Mouse (Mus musculus) stomach, embryonic 16.5 days (tissue): Measurements from ENCODE around the gene Il18rap. TPM values are rescaled to one million over a fixed set of nuclear protein-coding genes. Genes with fewer than 3 reads are reported as not detected.
"Not testable (repeated sequence)": the region's sequence is repeated elsewhere in the genome, so short reads cannot be mapped to it uniquely, and the experiment has no call there.

ENCODE experiments used
- ATAC-seq: fragments of 200-750 bp; cut with Nextera tagmentation; 2 replicates; pipeline ENCODE4 v1.8.0; 2017; ENCODE audit warnings: moderate number of reproducible peaks, moderate TSS enrichment; ENCODE audit not compliant: insufficient read depth, low FRiP score
- H3K27ac ChIP-seq: fragments of 300-500 bp; sonication (generic); 2 replicates; pipeline ENCODE4 v1.5.1; 2014; ENCODE audit warnings: low read length
- H3K27me3 ChIP-seq: fragments of 300-500 bp; sonication (generic); 2 replicates; pipeline ENCODE4 v1.6.1; 2014; ENCODE audit warnings: low read length, control low read depth, mixed read lengths; ENCODE audit not compliant: control insufficient read depth, insufficient read depth
- H3K36me3 ChIP-seq: fragments of 300-500 bp; sonication (generic); 2 replicates; pipeline ENCODE4 v1.6.1; 2014; ENCODE audit warnings: low read length; ENCODE audit not compliant: control insufficient read depth, insufficient read depth
- H3K4me1 ChIP-seq: fragments of 300-500 bp; sonication (generic); 2 replicates; pipeline ENCODE4 v1.6.1; 2014; ENCODE audit warnings: low read length, control low read depth, mixed read lengths; ENCODE audit not compliant: control insufficient read depth, insufficient read depth
- H3K4me2 ChIP-seq: fragments of 300-500 bp; sonication (generic); 2 replicates; pipeline ENCODE4 v1.6.1; 2014; ENCODE audit warnings: low read depth, low read length, mixed read lengths
- H3K4me3 ChIP-seq: fragments of 300-500 bp; sonication (generic); replicated peaks from 2 replicates; pipeline ENCODE4 v1.5.1; 2014; ENCODE audit warnings: mild to moderate bottlenecking, low read length
- H3K9ac ChIP-seq: fragments of 300-500 bp; sonication (generic); 2 replicates; pipeline ENCODE4 v1.6.1; 2014; ENCODE audit warnings: low read length
- H3K9me3 ChIP-seq: fragments of 300-500 bp; sonication (generic); replicated peaks from 2 replicates; pipeline ENCODE4 v1.6.1; 2016; ENCODE audit warnings: low read length, control low read depth; ENCODE audit not compliant: control insufficient read depth
- WGBS: fragments of 180-500 bp; shearing (Covaris S2); extraction: QIAGEN DNeasy Blood & Tissue Kit; methylation state at CpG from one replicate; pipeline ENCODE4 v1.1.7; 2014; 5-methylcytosine and 5-hydroxymethylcytosine counted together
- polyA plus RNA-seq: library from polyadenylated mRNA; unstranded; fragments of >200 nt; fragmentation: Nextera tagmentation; extraction: Ambion mirVana; gene quantifications from 2 replicates; pipeline ENCODE4 v1.2.1, GENCODE M21; 2015

Il18rap gene
- polyA plus RNA-seq, 1 experiment from 2014 or later: 0.72 TPM

GRCm38 (mm10) chr1:40580269-40580668, 65.1 kb downstream of the Il18rap start:
- no peaks in the 10 kb centered on the region for H3K27me3 ChIP-seq
- H3K9ac ChIP-seq: no peak overlapping the region
- ATAC-seq: no peak; the same call in 1 of the 2 replicates
- no peaks in the 10 kb centered on the region for H3K9me3 ChIP-seq
- H3K4me1 ChIP-seq: no peaks in the 10 kb centered on the region
- H3K4me2 ChIP-seq: peak overlapping the region; percentile 28
- 52% methylated on average over 14 of the region's 14 CpGs for WGBS
- H3K4me3 ChIP-seq: peak overlapping the region; percentile 33
- H3K27ac ChIP-seq: peak overlapping the region; percentile 22; the same call in 1 of the 2 replicates
- H3K36me3 ChIP-seq: no peaks in the 10 kb centered on the region

- Histone ChIP-seq H3K4me2 (no peak overlapping the region), H3K4me1 (no peaks in the 10 kb centered on the region), H3K36me3 (no peaks in the 10 kb centered on the region), H3K27me3 (no peaks in the 10 kb centered on the region), H3K9me3 (no peaks in the 10 kb centered on the region), H3K4me3 (no peak overlapping the region), H3K27ac (no peak overlapping the region), H3K9ac (no peak overlapping the region)
- WGBS: 89% methylated on average over 5 of the region's 5 CpGs
- no peak for ATAC-seq
Measured at GRCm38 (mm10) chr1:40586776-40587175, 71.6 kb downstream of the Il18rap start.

- H3K27me3 ChIP-seq: no peaks in the 10 kb centered on the region
- no peaks in the 10 kb centered on the region for H3K9me3 ChIP-seq
- H3K4me3 ChIP-seq: no peak overlapping the region
- no peaks in the 10 kb centered on the region for H3K36me3 ChIP-seq
- H3K9ac ChIP-seq: no peak overlapping the region
- H3K27ac ChIP-seq: no peak overlapping the region
- no peak overlapping the region for H3K4me2 ChIP-seq
- no peaks in the 10 kb centered on the region for H3K4me1 ChIP-seq
- WGBS: 86% methylated on average over 4 of the region's 4 CpGs
- ATAC-seq: no peak
Measured at GRCm38 (mm10) chr1:40590931-40591330, 75.8 kb downstream of the Il18rap start.

GRCm38 (mm10) chr1:40597822-40598221, 82.7 kb downstream of the Il18rap start:
- Histone ChIP-seq H3K36me3 (no peaks in the 10 kb centered on the region), H3K4me2 (no peak overlapping the region), H3K4me3 (no peak overlapping the region), H3K27me3 (no peaks in the 10 kb centered on the region), H3K9ac (no peak overlapping the region), H3K27ac (no peak overlapping the region), H3K9me3 (no peaks in the 10 kb centered on the region), H3K4me1 (no peaks in the 10 kb centered on the region)
- 58% methylated on average over 5 of the region's 5 CpGs for WGBS
- ATAC-seq: no peak

GRCm38 (mm10) chr1:40599661-40600060, 84.5 kb downstream of the Il18rap start:
- H3K9ac ChIP-seq, H3K9me3 ChIP-seq, H3K36me3 ChIP-seq, H3K27ac ChIP-seq, H3K27me3 ChIP-seq, H3K4me2 ChIP-seq, H3K4me3 ChIP-seq, H3K4me1 ChIP-seq, ATAC-seq: not testable (repeated sequence)
- WGBS: 88% methylated on average over 9 of the region's 9 CpGs

GRCm38 (mm10) chr1:40600394-40601327, 85.5 kb downstream of the Il18rap start:
- H3K4me3 ChIP-seq: no peak overlapping the region
- H3K9ac ChIP-seq: no peak overlapping the region
- no peaks in the 10 kb centered on the region for H3K36me3 ChIP-seq
- no peaks in the 10 kb centered on the region for H3K27me3 ChIP-seq
- no peak overlapping the region for H3K4me2 ChIP-seq
- H3K4me1 ChIP-seq: no peaks in the 10 kb centered on the region
- no peaks in the 10 kb centered on the region for H3K9me3 ChIP-seq
- whole genome bisulfite sequencing: 75% methylated on average over 25 of the region's 25 CpGs
- no peak overlapping the region for H3K27ac ChIP-seq
- no peak for ATAC-seq

Other genes starting within 250 kb of the Il18rap start
- gene Il1rl2, start 190.8 kb upstream of the Il18rap start, polyA plus RNA-seq: 12.0 and 15.5 TPM in 2 replicates
- gene Il1rl1, start 85.8 kb upstream of the Il18rap start, polyA plus RNA-seq: 1.5 TPM in 2 replicates
- 1.6 and 2.0 TPM in 2 replicates for gene Il18r1, start 49.8 kb upstream of the Il18rap start, polyA plus RNA-seq
- gene Slc9a4, start 64.7 kb downstream of the Il18rap start, polyA plus RNA-seq: 12.0 and 15.5 TPM in 2 replicates
- gene Slc9a2, start 165.2 kb downstream of the Il18rap start, polyA plus RNA-seq: 3.7 and 4.1 TPM in 2 replicates